Mouse (Mus musculus) ES-E14 (cell line): ENCODE results near the gene BC037034. TPM values are rescaled to one million over a fixed set of nuclear protein-coding genes. Genes with fewer than 3 reads are reported as not detected.
A peak's percentile ranks its signal among the peaks of the same experiment; 100 is the strongest.

Experiments used
- DNase-seq: peaks from one replicate; pipeline ENCODE4 v3.0.0-alpha.2; 2013; ENCODE audit warnings: low read depth, low spot score
- H3K27ac ChIP-seq: 2 replicates; pipeline ENCODE4 v1.5.1; 2012; ENCODE audit warnings: low read depth, mild to moderate bottlenecking, low read length, moderate library complexity, mixed read lengths; ENCODE audit not compliant: poor library complexity, insufficient read depth, severe bottlenecking
- H3K36me3 ChIP-seq: 2 replicates; pipeline ENCODE4 v1.6.1; 2012; ENCODE audit warnings: mild to moderate bottlenecking, low read length, moderate library complexity, mixed read lengths; ENCODE audit not compliant: control insufficient read depth, poor library complexity, insufficient read depth, severe bottlenecking
- H3K4me1 ChIP-seq, 2 experiments: fragments of 150-350 bp in 1 of 2; sonication (generic) in 1 of 2; 2 replicates each; pipeline ENCODE4 v1.6.1; 2012; ENCODE audit warnings: low read length in 2 of 2, mild to moderate bottlenecking in 1 of 2, mixed read lengths in 1 of 2; ENCODE audit not compliant: control insufficient read depth in 2 of 2, insufficient read depth in 2 of 2, poor library complexity in 1 of 2
- H3K4me3 ChIP-seq, 2 experiments: fragments of 150-350 bp in 1 of 2; sonication (generic) in 1 of 2; 2 replicates each; pipeline ENCODE4 v1.5.1; 2012; ENCODE audit warnings: low read length in 2 of 2, low read depth in 1 of 2, mild to moderate bottlenecking in 1 of 2, mixed read lengths in 1 of 2; ENCODE audit not compliant: insufficient read depth in 1 of 2, poor library complexity in 1 of 2, severe bottlenecking in 1 of 2
- H3K9ac ChIP-seq: 2 replicates; pipeline ENCODE4 v1.6.1; 2012; ENCODE audit warnings: low read depth, mild to moderate bottlenecking, low read length, mixed read lengths; ENCODE audit not compliant: poor library complexity, insufficient read depth, severe bottlenecking
- H3K9me3 ChIP-seq: fragments of 150-350 bp; sonication (generic); 2 replicates; pipeline ENCODE4 v1.6.1; 2012; ENCODE audit warnings: low read depth, mild to moderate bottlenecking, low read length; ENCODE audit not compliant: control insufficient read depth, insufficient read depth
- CHD2 ChIP-seq: IDR thresholded peaks from 2 replicates; pipeline ENCODE4 v1.6.1; 2014; ENCODE audit warnings: mild to moderate bottlenecking, low read depth, low read length, inconsistent platforms
- HCFC1 ChIP-seq: IDR thresholded peaks from 2 replicates; pipeline ENCODE4 v1.6.1; 2012; ENCODE audit warnings: low read length, inconsistent platforms, borderline replicate concordance; ENCODE audit not compliant: insufficient read depth
- MAFK ChIP-seq: IDR thresholded peaks from 2 replicates; pipeline ENCODE4 v1.6.1; 2014; ENCODE audit warnings: mild to moderate bottlenecking, low read depth, low read length, inconsistent platforms; ENCODE audit not compliant: insufficient read depth
- ZC3H11A ChIP-seq: IDR thresholded peaks from 2 replicates; pipeline ENCODE4 v1.6.1; 2012; ENCODE audit warnings: low read depth, mild to moderate bottlenecking, inconsistent platforms, low read length, borderline replicate concordance
- ZNF384 ChIP-seq: IDR thresholded peaks from 2 replicates; pipeline ENCODE4 v1.6.1; 2012; ENCODE audit warnings: low read depth, low read length, inconsistent platforms
- in situ Hi-C, 2 experiments: fragments of 600-800 bp; cut with MboI; formaldehyde crosslinking; loops; one replicate each; pipeline ENCODE4 v1.15.1; 2025; ENCODE audit warnings: low sequenced_read_pairs in 2 of 2, inconsistent platforms in 1 of 2; ENCODE audit not compliant: unreplicated experiment in 2 of 2
- total RNA-seq: library from RNA; depleted of rRNA; stranded (reverse); fragments of 300-350 nt; gene quantifications from 2 replicates; pipeline ENCODE4 v1.2.3, GENCODE M21; 2012

BC037034 gene
- total RNA-seq, 1 experiment: 13.7 TPM

- in situ Hi-C loops: no loop called here
Observed at GRCm38 (mm10) chr5:138241511-138241910, 22.3 kb downstream of the BC037034 start.

GRCm38 (mm10) chr5:138234224-138234623 is 29.6 kb downstream of the BC037034 start:
- H3K4me1 ChIP-seq: no peaks in the 10 kb centered on the region
- in situ Hi-C loops: no loop called here

More at GRCm38 (mm10) chr5:138241511-138241910, 22.3 kb downstream of the BC037034 start:
- DNase-seq: no peak
- Histone ChIP-seq H3K4me1 (no peaks in the 10 kb centered on the region), H3K36me3 (no peaks in the 10 kb centered on the region), H3K27ac (no peak overlapping the region), H3K9me3 (no peaks in the 10 kb centered on the region), H3K9ac (no peak overlapping the region), H3K4me3 (no peak overlapping the region)
- TF ChIP-seq ZC3H11A (no peak), CHD2 (no peak), HCFC1 (no peak), ZNF384 (no peak), MAFK (no peak)

GRCm38 (mm10) chr5:138233778-138234177 is 30.1 kb downstream of the BC037034 start:
- Histone ChIP-seq H3K9ac (no peak overlapping the region), H3K4me1 (no peaks in the 10 kb centered on the region), H3K36me3 (no peaks in the 10 kb centered on the region), H3K4me3 (no peak overlapping the region), H3K27ac (no peak overlapping the region), H3K9me3 (no peaks in the 10 kb centered on the region)
- TF ChIP-seq HCFC1: no peak
- TF ChIP-seq ZC3H11A: no peak
- no peak for TF ChIP-seq MAFK
- TF ChIP-seq CHD2: no peak
- TF ChIP-seq ZNF384: no peak
- no peak for DNase-seq
- in situ Hi-C loops: no loop called here

More at GRCm38 (mm10) chr5:138234224-138234623, 29.6 kb downstream of the BC037034 start:
- no peaks in the 10 kb centered on the region for H3K9me3 ChIP-seq
- H3K27ac ChIP-seq: no peak overlapping the region
- DNase-seq: no peak
- H3K9ac ChIP-seq: no peak overlapping the region
- no peaks in the 10 kb centered on the region for H3K36me3 ChIP-seq
- TF ChIP-seq ZC3H11A (no peak), ZNF384 (no peak), HCFC1 (no peak), MAFK (no peak), CHD2 (no peak)
- no peak overlapping the region for H3K4me3 ChIP-seq

GRCm38 (mm10) chr5:138229511-138229910 is 34.3 kb downstream of the BC037034 start:
- in situ Hi-C loops: no loop called here
- Histone ChIP-seq H3K27ac (no peak overlapping the region), H3K9ac (no peak overlapping the region), H3K36me3 (no peaks in the 10 kb centered on the region), H3K4me1 (no peaks in the 10 kb centered on the region), H3K4me3 (no peak overlapping the region), H3K9me3 (no peaks in the 10 kb centered on the region)
- TF ChIP-seq ZNF384: no peak
- no peak for TF ChIP-seq ZC3H11A
- TF ChIP-seq HCFC1: no peak
- TF ChIP-seq CHD2: no peak
- no peak for TF ChIP-seq MAFK
- no peak for DNase-seq

- Histone ChIP-seq H3K9ac (no peak overlapping the region), H3K4me3 (no peak overlapping the region), H3K4me1 (no peaks in the 10 kb centered on the region), H3K9me3 (no peaks in the 10 kb centered on the region), H3K36me3 (no peaks in the 10 kb centered on the region), H3K27ac (no peak overlapping the region)
- TF ChIP-seq ZC3H11A (no peak), HCFC1 (no peak), MAFK (no peak)
- in situ Hi-C loops: no loop called here
- peak; percentile 60 for DNase-seq
Observed at GRCm38 (mm10) chr5:138228026-138228425, 35.8 kb downstream of the BC037034 start.
